ENCODE assay signal across 21 mouse cellular contexts in genomic region chr19:25297269-25297668, GRCm38 (mm10).
DNase-seq lines count a peak whose midpoint lies in the region; ATAC-seq lines count a peak whose summit lies in the region.
"Had no signal": no experiment of that assay in that cellular context is flagged by ENCODE, and none has a peak within 500 bp of the region (broad histone marks: within the 10 kb centered on the region; RNA-seq: fewer than 3 reads in every experiment).

No protein-coding gene starts in this region.

- no peaks in the 10 kb centered on the region for H3K27me3 ChIP-seq in kidney, embryonic 15.5 days

- peaks cover 13% of the 10 kb centered on the region for H3K4me1 ChIP-seq in kidney, embryonic 15.5 days
- H3K4me1 ChIP-seq: forebrain, embryonic 10.5 days had no signal

- peak; percentile 66 for DNase-seq in kidney, adult 11 months
- peak; percentile 33 for DNase-seq in lung, postnatal 36 days
- DNase-seq in lung, postnatal 14 days: no peak
- peak; percentile 69 for DNase-seq in kidney, adult 9 months
- no peak for DNase-seq in left cerebral cortex, postnatal 4 days
- DNase-seq: adrenal gland, postnatal 36 days; cerebellum, adult 9-10 months; layer of hippocampus, postnatal 36 days; liver, postnatal 0 days; right cerebral cortex, postnatal 14 days had no signal

- H3K4me3 ChIP-seq in kidney, embryonic 15.5 days (replicated peaks): no peak overlapping the region
- H3K4me3 ChIP-seq: forebrain, embryonic 10.5 days; hindbrain, embryonic 10.5 days; limb, embryonic 12.5 days had no signal

- ATAC-seq in kidney, embryonic 15.5 days (replicated peaks; ENCODE audit: low FRiP score): no peak
- no peak for ATAC-seq in frontal cortex, adult (ENCODE audit: low TSS enrichment)
- ATAC-seq: hindbrain, embryonic 16.5 days; liver, postnatal 0 days had no signal

- no peak overlapping the region for H3K27ac ChIP-seq in kidney, embryonic 15.5 days
- H3K27ac ChIP-seq: forebrain, embryonic 10.5 days; hindbrain, embryonic 10.5 days; kidney, postnatal 0 days; limb, embryonic 12.5 days; stomach, postnatal 0 days had no signal

- H3K36me3 ChIP-seq in kidney, embryonic 15.5 days: no peaks in the 10 kb centered on the region
- H3K36me3 ChIP-seq: forebrain, embryonic 10.5 days; hindbrain, embryonic 10.5 days; limb, embryonic 12.5 days had no signal

- 68% methylated on average over 5 of the region's 5 CpGs for WGBS in kidney, embryonic 15.5 days

- no peak overlapping the region for H3K9ac ChIP-seq in kidney, embryonic 15.5 days
- H3K9ac ChIP-seq: limb, embryonic 12.5 days; liver, postnatal 0 days had no signal

- H3K4me2 ChIP-seq in kidney, embryonic 15.5 days: no peak overlapping the region
- H3K4me2 ChIP-seq: heart, embryonic 11.5 days; limb, embryonic 12.5 days; liver, embryonic 11.5 days; midbrain, embryonic 11.5 days had no signal

- no peaks in the 10 kb centered on the region for H3K9me3 ChIP-seq in kidney, embryonic 15.5 days (replicated peaks)
- H3K9me3 ChIP-seq: forebrain, embryonic 10.5 days; hindbrain, embryonic 10.5 days; limb, embryonic 12.5 days had no signal

- intact Hi-C loops in left cerebral cortex, postnatal 4 days (cut with DNase I): no loop called here

Comparison
In these comparisons a context has a peak if more than half of its experiments do, and no peak if none do; other contexts are left out.
1. DNase-seq: peak in kidney, adult 11 months (single experiment), lung, postnatal 36 days (single experiment) and kidney, adult 9 months (single experiment); none in lung, postnatal 14 days (single experiment) and left cerebral cortex, postnatal 4 days (single experiment).